Mouse (Mus musculus): Measurements from ENCODE around the gene Dbp. TPM values are rescaled to one million over a fixed set of nuclear protein-coding genes. Genes with fewer than 3 reads are reported as not detected.
A peak's percentile ranks its signal among the peaks of the same experiment; 100 is the strongest.

Gene Dbp
- polyA plus RNA-seq, 1 experiment from 2014 or later, result 3.3 TPM

- Histone ChIP-seq H3K27me3 (ENCODE audit: control insufficient read depth, insufficient read depth, low read length) (no peaks in the 10 kb centered on the region), H3K4me3 (ENCODE audit: low read depth, low read length) (no peak overlapping the region), H3K36me3 (ENCODE audit: control insufficient read depth, insufficient read depth, low read length) (no peaks in the 10 kb centered on the region), H3K4me2 (ENCODE audit: low read depth, low read length, severe bottlenecking) (no peak overlapping the region), H3K9ac (ENCODE audit: low read length) (no peak overlapping the region), H3K27ac (ENCODE audit: low read depth, low read length) (no peak overlapping the region), H3K9me3 (ENCODE audit: control insufficient read depth, low read length) (no peaks in the 10 kb centered on the region), H3K4me1 (replicated peaks; ENCODE audit: control insufficient read depth, insufficient read depth, low read length) (no peaks in the 10 kb centered on the region)
- ATAC-seq (replicated peaks; ENCODE audit: low FRiP score) (no peak), DNase-seq (ENCODE audit: low spot score) (no peak)
- whole genome bisulfite sequencing, result 63% methylated on average over 10 of the region's 10 CpGs
These were observed 34.9 kb downstream of the Dbp start for GRCm38 (mm10) chr7:45739820-45740219.

GRCm38 (mm10) chr7:45741308-45741707 lies 36.4 kb downstream of the Dbp start:
- no peak overlapping the region for H3K4me2 ChIP-seq (ENCODE audit: low read depth, low read length, severe bottlenecking)
- H3K4me3 ChIP-seq (ENCODE audit: low read depth, low read length), result no peak overlapping the region
- H3K27me3 ChIP-seq (ENCODE audit: control insufficient read depth, insufficient read depth, low read length), result no peaks in the 10 kb centered on the region
- H3K4me1 ChIP-seq (replicated peaks; ENCODE audit: control insufficient read depth, insufficient read depth, low read length), result no peaks in the 10 kb centered on the region
- WGBS, result 86% methylated on average over 12 of the region's 12 CpGs
- no peak overlapping the region for H3K27ac ChIP-seq (ENCODE audit: low read depth, low read length)
- no peaks in the 10 kb centered on the region for H3K9me3 ChIP-seq (ENCODE audit: control insufficient read depth, low read length)
- H3K36me3 ChIP-seq (ENCODE audit: control insufficient read depth, insufficient read depth, low read length), result no peaks in the 10 kb centered on the region
- DNase-seq (ENCODE audit: low spot score), result no peak
- no peak overlapping the region for H3K9ac ChIP-seq (ENCODE audit: low read length)
- ATAC-seq (replicated peaks; ENCODE audit: low FRiP score), result no peak

- Histone ChIP-seq H3K4me3 (ENCODE audit: low read depth, low read length) (no peak overlapping the region), H3K4me2 (ENCODE audit: low read depth, low read length, severe bottlenecking) (no peak overlapping the region), H3K9ac (ENCODE audit: low read length) (no peak overlapping the region), H3K27me3 (ENCODE audit: control insufficient read depth, insufficient read depth, low read length) (no peaks in the 10 kb centered on the region), H3K27ac (ENCODE audit: low read depth, low read length) (no peak overlapping the region), H3K4me1 (replicated peaks; ENCODE audit: control insufficient read depth, insufficient read depth, low read length) (no peaks in the 10 kb centered on the region), H3K36me3 (ENCODE audit: control insufficient read depth, insufficient read depth, low read length) (no peaks in the 10 kb centered on the region), H3K9me3 (ENCODE audit: control insufficient read depth, low read length) (no peaks in the 10 kb centered on the region)
- 40% methylated on average over 11 of the region's 11 CpGs for WGBS
- ATAC-seq (replicated peaks; ENCODE audit: low FRiP score) (no peak), DNase-seq (ENCODE audit: low spot score) (no peak)
These were observed 36.9 kb downstream of the Dbp start for GRCm38 (mm10) chr7:45741777-45742176.

GRCm38 (mm10) chr7:45742338-45742737 lies 37.5 kb downstream of the Dbp start:
- no peaks in the 10 kb centered on the region for H3K9me3 ChIP-seq (ENCODE audit: control insufficient read depth, low read length)
- ATAC-seq (replicated peaks; ENCODE audit: low FRiP score) (no peak), DNase-seq (ENCODE audit: low spot score) (no peak)
- H3K4me3 ChIP-seq (ENCODE audit: low read depth, low read length), result no peak overlapping the region
- no peak overlapping the region for H3K9ac ChIP-seq (ENCODE audit: low read length)
- WGBS, result 33% methylated on average over 19 of the region's 19 CpGs
- no peaks in the 10 kb centered on the region for H3K27me3 ChIP-seq (ENCODE audit: control insufficient read depth, insufficient read depth, low read length)
- no peaks in the 10 kb centered on the region for H3K4me1 ChIP-seq (replicated peaks; ENCODE audit: control insufficient read depth, insufficient read depth, low read length)
- H3K4me2 ChIP-seq (ENCODE audit: low read depth, low read length, severe bottlenecking), result no peak overlapping the region
- no peaks in the 10 kb centered on the region for H3K36me3 ChIP-seq (ENCODE audit: control insufficient read depth, insufficient read depth, low read length)
- H3K27ac ChIP-seq (ENCODE audit: low read depth, low read length), result no peak overlapping the region

- 34% methylated on average over 2 of the region's 2 CpGs for WGBS
- H3K4me3 ChIP-seq (ENCODE audit: low read depth, low read length), result no peak overlapping the region
- no peaks in the 10 kb centered on the region for H3K27me3 ChIP-seq (ENCODE audit: control insufficient read depth, insufficient read depth, low read length)
These were observed 39.5 kb downstream of the Dbp start for GRCm38 (mm10) chr7:45744387-45744786.

GRCm38 (mm10) chr7:45746518-45746917 lies 41.6 kb downstream of the Dbp start:
- no peak overlapping the region for H3K9ac ChIP-seq (ENCODE audit: low read length)
- no peaks in the 10 kb centered on the region for H3K4me1 ChIP-seq (replicated peaks; ENCODE audit: control insufficient read depth, insufficient read depth, low read length)
- 64% methylated on average over 6 of the region's 6 CpGs for WGBS
- H3K4me3 ChIP-seq (ENCODE audit: low read depth, low read length), result no peak overlapping the region
- no peaks in the 10 kb centered on the region for H3K27me3 ChIP-seq (ENCODE audit: control insufficient read depth, insufficient read depth, low read length)
- DNase-seq (ENCODE audit: low spot score) (no peak), ATAC-seq (replicated peaks; ENCODE audit: low FRiP score) (no peak)
- H3K36me3 ChIP-seq (ENCODE audit: control insufficient read depth, insufficient read depth, low read length), result no peaks in the 10 kb centered on the region
- no peaks in the 10 kb centered on the region for H3K9me3 ChIP-seq (ENCODE audit: control insufficient read depth, low read length)
- no peak overlapping the region for H3K4me2 ChIP-seq (ENCODE audit: low read depth, low read length, severe bottlenecking)
- H3K27ac ChIP-seq (ENCODE audit: low read depth, low read length), result no peak overlapping the region

More at GRCm38 (mm10) chr7:45744387-45744786, 39.5 kb downstream of the Dbp start:
- H3K9me3 ChIP-seq (ENCODE audit: control insufficient read depth, low read length), result no peaks in the 10 kb centered on the region
- DNase-seq (ENCODE audit: low spot score) (peak; percentile 68), ATAC-seq (replicated peaks; ENCODE audit: low FRiP score) (no peak)
- no peak overlapping the region for H3K4me2 ChIP-seq (ENCODE audit: low read depth, low read length, severe bottlenecking)
- no peak overlapping the region for H3K27ac ChIP-seq (ENCODE audit: low read depth, low read length)
- no peaks in the 10 kb centered on the region for H3K36me3 ChIP-seq (ENCODE audit: control insufficient read depth, insufficient read depth, low read length)
- no peaks in the 10 kb centered on the region for H3K4me1 ChIP-seq (replicated peaks; ENCODE audit: control insufficient read depth, insufficient read depth, low read length)
- no peak overlapping the region for H3K9ac ChIP-seq (ENCODE audit: low read length)

GRCm38 (mm10) chr7:45747450-45747849 lies 42.6 kb downstream of the Dbp start:
- DNase-seq (ENCODE audit: low spot score), result no peak
- Histone ChIP-seq H3K9ac (ENCODE audit: low read length) (no peak overlapping the region), H3K4me2 (ENCODE audit: low read depth, low read length, severe bottlenecking) (no peak overlapping the region), H3K27ac (ENCODE audit: low read depth, low read length) (no peak overlapping the region), H3K9me3 (ENCODE audit: control insufficient read depth, low read length) (no peaks in the 10 kb centered on the region), H3K36me3 (ENCODE audit: control insufficient read depth, insufficient read depth, low read length) (no peaks in the 10 kb centered on the region), H3K27me3 (ENCODE audit: control insufficient read depth, insufficient read depth, low read length) (no peaks in the 10 kb centered on the region), H3K4me3 (ENCODE audit: low read depth, low read length) (no peak overlapping the region), H3K4me1 (replicated peaks; ENCODE audit: control insufficient read depth, insufficient read depth, low read length) (no peaks in the 10 kb centered on the region)
- 78% methylated on average over 5 of the region's 5 CpGs for WGBS
- no peak for ATAC-seq (replicated peaks; ENCODE audit: low FRiP score)

GRCm38 (mm10) chr7:45748110-45748509 lies 43.2 kb downstream of the Dbp start:
- Histone ChIP-seq H3K4me2 (ENCODE audit: low read depth, low read length, severe bottlenecking) (no peak overlapping the region), H3K27ac (ENCODE audit: low read depth, low read length) (no peak overlapping the region), H3K9ac (ENCODE audit: low read length) (no peak overlapping the region), H3K4me1 (replicated peaks; ENCODE audit: control insufficient read depth, insufficient read depth, low read length) (no peaks in the 10 kb centered on the region), H3K9me3 (ENCODE audit: control insufficient read depth, low read length) (no peaks in the 10 kb centered on the region), H3K4me3 (ENCODE audit: low read depth, low read length) (no peak overlapping the region), H3K27me3 (ENCODE audit: control insufficient read depth, insufficient read depth, low read length) (no peaks in the 10 kb centered on the region), H3K36me3 (ENCODE audit: control insufficient read depth, insufficient read depth, low read length) (no peaks in the 10 kb centered on the region)
- ATAC-seq (replicated peaks; ENCODE audit: low FRiP score) (no peak), DNase-seq (ENCODE audit: low spot score) (no peak)
- 77% methylated on average over 7 of the region's 7 CpGs for WGBS

- no peak overlapping the region for H3K4me2 ChIP-seq (ENCODE audit: low read depth, low read length, severe bottlenecking)
- H3K9ac ChIP-seq (ENCODE audit: low read length), result no peak overlapping the region; the same call in 1 of the 2 replicates
- 56% methylated on average over 8 of the region's 10 CpGs for WGBS
- no peaks in the 10 kb centered on the region for H3K9me3 ChIP-seq (ENCODE audit: control insufficient read depth, low read length)
- ATAC-seq (replicated peaks; ENCODE audit: low FRiP score) (no peak), DNase-seq (ENCODE audit: low spot score) (no peak)
- no peaks in the 10 kb centered on the region for H3K36me3 ChIP-seq (ENCODE audit: control insufficient read depth, insufficient read depth, low read length)
- H3K4me1 ChIP-seq (replicated peaks; ENCODE audit: control insufficient read depth, insufficient read depth, low read length), result no peaks in the 10 kb centered on the region
- H3K27me3 ChIP-seq (ENCODE audit: control insufficient read depth, insufficient read depth, low read length), result no peaks in the 10 kb centered on the region
- no peak overlapping the region for H3K4me3 ChIP-seq (ENCODE audit: low read depth, low read length)
- no peak overlapping the region for H3K27ac ChIP-seq (ENCODE audit: low read depth, low read length)
These were observed 44.5 kb downstream of the Dbp start for GRCm38 (mm10) chr7:45749401-45749800.

Data from forebrain, embryonic 11.5 days (tissue).